ENCODE assay signal across 12 mouse cellular contexts in genomic region chr11:109545265-109545664, GRCm38 (mm10).
A peak's percentile ranks its signal among the peaks of the same experiment; 100 is the strongest.
DNase-seq lines count a peak whose midpoint lies in the region; ATAC-seq lines count a peak whose summit lies in the region.
"Had no signal": no experiment of that assay in that cellular context is flagged by ENCODE, and none has a peak within 500 bp of the region (broad histone marks: within the 10 kb centered on the region; RNA-seq: fewer than 3 reads in every experiment).

No protein-coding gene starts in this region.

- no peaks in the 10 kb centered on the region for H3K36me3 ChIP-seq in kidney, embryonic 16.5 days (ENCODE audit: insufficient read depth, low read length)
- no peaks in the 10 kb centered on the region for H3K36me3 ChIP-seq in stomach, embryonic 15.5 days
- H3K36me3 ChIP-seq: lung, embryonic 15.5 days; midbrain, embryonic 12.5 days had no signal

- H3K4me3 ChIP-seq in kidney, embryonic 16.5 days (ENCODE audit: low read length), result no peak overlapping the region
- no peak overlapping the region for H3K4me3 ChIP-seq in stomach, embryonic 15.5 days (replicated peaks)
- H3K4me3 ChIP-seq: lung, embryonic 15.5 days; midbrain, embryonic 12.5 days had no signal

- H3K27me3 ChIP-seq in kidney, embryonic 16.5 days (ENCODE audit: insufficient read depth, low read length), result no peaks in the 10 kb centered on the region
- H3K27me3 ChIP-seq in stomach, embryonic 15.5 days (replicated peaks), result no peaks in the 10 kb centered on the region
- H3K27me3 ChIP-seq: lung, embryonic 15.5 days; midbrain, embryonic 12.5 days had no signal

- peak overlapping the region; percentile 19 for H3K4me2 ChIP-seq in kidney, embryonic 16.5 days (replicated peaks; ENCODE audit: low read depth, low read length)
- H3K4me2 ChIP-seq in stomach, embryonic 15.5 days, result no peak overlapping the region; the same call in 1 of the 2 replicates
- H3K4me2 ChIP-seq: midbrain, embryonic 12.5 days had no signal

- WGBS in kidney, embryonic 16.5 days, result 30% methylated on average over 7 of the region's 7 CpGs
- WGBS in stomach, embryonic 15.5 days, result 41% methylated on average over 7 of the region's 7 CpGs

- H3K9me3 ChIP-seq in kidney, embryonic 16.5 days (ENCODE audit: low read length), result no peaks in the 10 kb centered on the region
- no peaks in the 10 kb centered on the region for H3K9me3 ChIP-seq in stomach, embryonic 15.5 days
- H3K9me3 ChIP-seq: lung, embryonic 15.5 days; midbrain, embryonic 12.5 days had no signal

- peak; percentile 36 for ATAC-seq in kidney, embryonic 16.5 days (ENCODE audit: low FRiP score, low TSS enrichment)
- peak; percentile 50; the same call in 1 of the 2 replicates for ATAC-seq in stomach, embryonic 15.5 days (ENCODE audit: insufficient read depth, low FRiP score, low read depth)

- DNase-seq in embryo, embryonic 10.5 days (ENCODE audit: low spot score), result peak; percentile 33
- DNase-seq in embryo, embryonic 10 days (ENCODE audit: low spot score), result no peak
- DNase-seq in kidney, adult 8-10 months, result no peak
- peak; percentile 77 for DNase-seq in liver
- DNase-seq in adrenal gland, postnatal 4 days (ENCODE audit: low spot score in 2 of 2), result no peak
- DNase-seq in embryo, embryonic 11 days, result no peak
- DNase-seq: cerebellum, postnatal 14 days; heart, postnatal 4 days had no signal

- peak overlapping the region; percentile 51 for H3K27ac ChIP-seq in kidney, embryonic 16.5 days (ENCODE audit: low read length)
- no peak overlapping the region for H3K27ac ChIP-seq in stomach, embryonic 15.5 days
- H3K27ac ChIP-seq: lung, embryonic 15.5 days; midbrain, embryonic 12.5 days had no signal

- peaks cover 31% of the 10 kb centered on the region for H3K4me1 ChIP-seq in kidney, embryonic 16.5 days (ENCODE audit: insufficient read depth, low read length)
- peaks cover 10% of the 10 kb centered on the region; the same call in 1 of the 2 replicates for H3K4me1 ChIP-seq in stomach, embryonic 15.5 days

- no peak overlapping the region for H3K9ac ChIP-seq in kidney, embryonic 16.5 days (replicated peaks; ENCODE audit: low read length)
- H3K9ac ChIP-seq in stomach, embryonic 15.5 days, result no peak overlapping the region
- H3K9ac ChIP-seq: lung, embryonic 15.5 days; midbrain, embryonic 12.5 days had no signal

Comparison
In these comparisons a context has a peak if more than half of its experiments do, and no peak if none do; other contexts are left out.
1. DNase-seq: peak in embryo, embryonic 10.5 days (single experiment) and liver (single experiment); none in embryo, embryonic 10 days (single experiment), kidney, adult 8-10 months (0 of 2), adrenal gland, postnatal 4 days (0 of 2) and embryo, embryonic 11 days (single experiment).